7 mouse cellular contexts compared by ENCODE assay signal in the genomic region with DNA sequence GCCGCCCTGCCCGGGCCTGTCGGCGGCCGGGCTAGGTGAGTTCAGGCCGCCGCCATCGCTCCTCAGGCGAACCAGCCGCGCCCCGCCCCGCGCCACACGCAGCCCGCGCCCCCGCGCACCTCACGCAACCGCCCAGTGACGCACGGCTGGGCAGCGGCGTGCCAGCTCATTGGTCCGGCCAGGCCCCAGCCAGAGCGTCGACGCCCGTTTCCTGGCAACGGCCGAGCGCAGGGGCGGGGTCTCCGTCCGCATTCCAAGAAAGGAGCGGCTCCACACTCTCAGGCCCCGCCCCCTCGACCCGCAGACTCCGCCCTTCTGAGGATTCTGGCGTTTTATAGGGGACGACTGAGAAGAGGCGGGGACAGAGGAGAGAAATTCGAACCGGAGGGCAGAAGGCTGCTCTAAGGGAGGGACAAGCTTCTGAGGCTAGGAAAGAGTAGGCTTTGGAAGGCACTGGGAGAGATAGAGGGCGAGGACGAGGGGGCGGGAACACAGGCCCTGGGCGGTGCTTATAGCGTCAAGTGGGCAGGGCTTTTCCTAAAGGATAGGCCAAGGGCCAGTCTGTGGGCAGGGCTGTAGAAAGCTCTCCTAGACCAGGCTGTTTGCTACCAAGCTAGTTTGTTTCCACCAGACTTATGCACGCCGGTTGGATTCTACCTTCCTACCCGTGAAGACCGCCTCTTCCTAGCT. TPM values are rescaled to one million over a fixed set of nuclear protein-coding genes. Genes with fewer than 3 reads are reported as not detected.
A peak's percentile ranks its signal among the peaks of the same experiment; 100 is the strongest.
DNase-seq lines count a peak whose midpoint lies in the region; ATAC-seq lines count a peak whose summit lies in the region.

A gene (minus strand): TSS at position 120 of the 690 bp plus-strand sequence.

- no peaks in the 10 kb centered on the region for H3K36me3 ChIP-seq in embryonic facial prominence, embryonic 11.5 days (replicated peaks; ENCODE audit: control insufficient read depth, insufficient read depth, low read depth, low read length)
- H3K36me3 ChIP-seq in limb, embryonic 10.5 days = peaks cover 6% of the 10 kb centered on the region; the same call in 1 of the 2 replicates
- no peaks in the 10 kb centered on the region for H3K36me3 ChIP-seq in midbrain, embryonic 13.5 days

- peak within 1 kb of the TSS; percentile 7; the same call in 1 of the 2 replicates for H3K27ac ChIP-seq in embryonic facial prominence, embryonic 11.5 days (replicated peaks; ENCODE audit: low read depth, low read length)
- peak within 1 kb of the TSS; percentile 91 for H3K27ac ChIP-seq in limb, embryonic 10.5 days
- H3K27ac ChIP-seq in midbrain, embryonic 13.5 days = peak within 1 kb of the TSS; percentile 84

- H3K4me1 ChIP-seq in embryonic facial prominence, embryonic 11.5 days (ENCODE audit: control insufficient read depth, insufficient read depth, low read length) = no peaks in the 10 kb centered on the region
- H3K4me1 ChIP-seq in limb, embryonic 10.5 days = 0 out of 2 replicates have a peak, but pooled peaks cover 6% of the 10 kb centered on the region
- H3K4me1 ChIP-seq in midbrain, embryonic 13.5 days (replicated peaks) = peaks cover 26% of the 10 kb centered on the region

- H3K4me3 ChIP-seq in embryonic facial prominence, embryonic 11.5 days (ENCODE audit: low read depth, low read length) = peak within 1 kb of the TSS; percentile 69
- H3K4me3 ChIP-seq in limb, embryonic 10.5 days = peak within 1 kb of the TSS; percentile 93
- H3K4me3 ChIP-seq in midbrain, embryonic 13.5 days (replicated peaks) = peak within 1 kb of the TSS; percentile 85

- peak within 1 kb of the TSS; percentile 62 for H3K4me2 ChIP-seq in embryonic facial prominence, embryonic 11.5 days (ENCODE audit: low read depth, low read length)
- H3K4me2 ChIP-seq in midbrain, embryonic 13.5 days (replicated peaks) = peak within 1 kb of the TSS; percentile 83

- no peaks in the 10 kb centered on the region for H3K27me3 ChIP-seq in embryonic facial prominence, embryonic 11.5 days (ENCODE audit: control insufficient read depth, insufficient read depth, low read length)
- H3K27me3 ChIP-seq in limb, embryonic 10.5 days (ENCODE audit: low read depth, poor library complexity, severe bottlenecking) = no peaks in the 10 kb centered on the region
- no peaks in the 10 kb centered on the region for H3K27me3 ChIP-seq in midbrain, embryonic 13.5 days

- H3K9ac ChIP-seq in embryonic facial prominence, embryonic 11.5 days (replicated peaks; ENCODE audit: low read length) = peak within 1 kb of the TSS; percentile 80
- peak within 1 kb of the TSS; percentile 94 for H3K9ac ChIP-seq in midbrain, embryonic 13.5 days (replicated peaks)

- H3K9me3 ChIP-seq in embryonic facial prominence, embryonic 11.5 days (replicated peaks; ENCODE audit: control insufficient read depth, low read length) = no peaks in the 10 kb centered on the region
- H3K9me3 ChIP-seq in limb, embryonic 10.5 days (replicated peaks) = no peaks in the 10 kb centered on the region
- H3K9me3 ChIP-seq in midbrain, embryonic 13.5 days = no peaks in the 10 kb centered on the region

- peak; percentile 100 for DNase-seq in adrenal gland, postnatal 14 days
- DNase-seq in embryonic facial prominence, embryonic 11.5 days (ENCODE audit: low spot score) = peak; percentile 100
- DNase-seq in kidney, adult 11 months = peak; percentile 100
- DNase-seq in limb, embryonic 10.5 days (ENCODE audit: low spot score) = peak; percentile 97
- DNase-seq in spleen, adult 12 weeks (ENCODE audit: low spot score) = peak; percentile 99

- ATAC-seq in embryonic facial prominence, embryonic 11.5 days (replicated peaks; ENCODE audit: insufficient number of reproducible peaks, low FRiP score, low TSS enrichment, low read depth) = peak; percentile 99
- ATAC-seq in granulocyte monocyte progenitor cell, adult 5-6 weeks (replicated peaks; ENCODE audit: poor library complexity, severe bottlenecking) = peak; percentile 77
- peak; percentile 99 for ATAC-seq in midbrain, embryonic 13.5 days

- under 1% methylated on average over 53 of the region's 55 CpGs for WGBS in embryonic facial prominence, embryonic 11.5 days
- WGBS in limb, embryonic 10.5 days = under 1% methylated on average over 55 of the region's 55 CpGs
- WGBS in midbrain, embryonic 13.5 days = under 1% methylated on average over 55 of the region's 55 CpGs

RNA-seq across cellular contexts. Expression of the gene that starts here (rescaled TPM):
- total RNA-seq in adrenal gland, postnatal 14 days (2021) = 23.5 and 26.0 TPM in 2 replicates
- 26.7 and 30.3 TPM in 2 replicates for polyA plus RNA-seq in embryonic facial prominence, embryonic 11.5 days (2014; fragmentation: Nextera tagmentation; extraction: Ambion mirVana)
- 42.9 and 44.3 TPM in 2 replicates for total RNA-seq in granulocyte monocyte progenitor cell, adult 5-6 weeks (2014; fragmentation: Nextera tagmentation)
- 9.0 and 23.2 TPM in 2 replicates for total RNA-seq in granulocyte monocyte progenitor cell, adult 5-6 weeks (2017)
- 45.9 and 47.0 TPM in 2 replicates for polyA plus RNA-seq in limb, embryonic 10.5 days (2016; fragmentation: Nextera tagmentation; extraction: Ambion mirVana)
- polyA plus RNA-seq in midbrain, embryonic 13.5 days (2015; fragmentation: Nextera tagmentation; extraction: Ambion mirVana) = 46.3 and 47.8 TPM in 2 replicates

Comparison
In these comparisons a context has a peak if more than half of its experiments do, and no peak if none do; other contexts are left out.
1. Peak in every context shown above with its lines: DNase-seq, ATAC-seq, H3K4me3 ChIP-seq and H3K27ac ChIP-seq.
2. H3K27ac ChIP-seq: peak in every context shown above with its lines; median percentile 91 in limb, embryonic 10.5 days; 84 in midbrain, embryonic 13.5 days; 7 in embryonic facial prominence, embryonic 11.5 days.